In the genomic region with DNA sequence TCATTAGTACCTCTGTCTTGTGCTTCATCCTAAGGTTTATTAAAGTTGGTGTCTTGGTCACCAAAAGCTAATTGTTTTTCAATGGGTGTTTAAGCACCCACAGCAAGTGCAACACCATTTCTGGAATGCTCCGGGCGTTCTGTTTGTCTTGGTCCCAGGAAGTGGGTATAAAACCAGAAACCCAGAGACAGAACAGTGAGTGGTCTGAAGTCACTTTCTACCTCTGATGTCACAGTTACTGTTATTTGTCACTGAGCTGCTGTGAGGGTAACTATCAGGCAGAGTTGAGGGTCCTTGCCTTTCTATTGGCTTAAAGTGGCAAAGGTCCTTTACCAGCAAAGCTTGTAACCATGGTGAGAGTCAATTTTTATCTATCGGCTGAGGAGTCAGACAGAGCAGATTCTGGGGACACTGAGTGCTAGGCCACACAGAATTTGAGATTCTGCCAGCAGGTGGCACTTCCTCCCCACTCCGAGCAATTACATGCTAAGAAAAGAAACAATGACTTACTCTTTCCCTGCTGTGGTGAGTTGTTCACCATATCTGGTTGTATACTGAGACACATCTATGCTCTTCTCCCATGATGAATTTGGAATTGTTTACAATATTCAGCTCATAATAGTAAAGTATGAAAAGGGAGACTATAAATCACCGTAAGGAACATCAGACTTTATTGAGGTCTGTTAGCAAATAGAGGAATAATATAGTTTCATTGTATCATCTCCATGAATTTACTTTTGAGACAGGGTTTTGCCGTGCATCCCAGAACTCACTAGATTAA, we compare ENCODE assay signal across 8 mouse cellular contexts. TPM values are rescaled to one million over a fixed set of nuclear protein-coding genes. Genes with fewer than 3 reads are reported as not detected.
DNase-seq lines count a peak whose midpoint lies in the region; ATAC-seq and TF ChIP-seq lines count a peak whose summit lies in the region.

No protein-coding gene starts in this region.

- no peaks in the 10 kb centered on the region for H3K36me3 ChIP-seq in kidney, adult 2 months (ENCODE audit: control insufficient read depth, insufficient read depth, low read length)
- H3K36me3 ChIP-seq in forebrain, embryonic 12.5 days (replicated peaks): no peaks in the 10 kb centered on the region
- H3K36me3 ChIP-seq in kidney, embryonic 16.5 days (ENCODE audit: insufficient read depth, low read length): no peaks in the 10 kb centered on the region
- H3K36me3 ChIP-seq in megakaryocyte, embryonic 14.5 days (replicated peaks; ENCODE audit: low read length): no peaks in the 10 kb centered on the region
- no peaks in the 10 kb centered on the region for H3K36me3 ChIP-seq in splenic B cell, adult 2 months (ENCODE audit: control insufficient read depth, insufficient read depth, low read length, poor library complexity, severe bottlenecking)

- ATAC-seq in activated CD4-positive, CD25-positive, alpha-beta regulatory T cell, adult 4 months: peak; percentile 77
- ATAC-seq in forebrain, embryonic 12.5 days (ENCODE audit: low FRiP score): peak; percentile 72
- 0 out of 2 replicates have a peak, but pooled peaks have one; percentile 16 for ATAC-seq in kidney, embryonic 16.5 days (ENCODE audit: low FRiP score, low TSS enrichment)

- no peak overlapping the region for H3K9ac ChIP-seq in forebrain, embryonic 12.5 days
- 0 out of 2 replicates have a peak overlapping the region, but pooled peaks have one; percentile 62 for H3K9ac ChIP-seq in kidney, embryonic 16.5 days (replicated peaks; ENCODE audit: low read length)

- no peaks in the 10 kb centered on the region for H3K4me1 ChIP-seq in kidney, adult 2 months (ENCODE audit: control insufficient read depth, insufficient read depth, low read length)
- peaks cover 20% of the 10 kb centered on the region for H3K4me1 ChIP-seq in forebrain, embryonic 12.5 days
- peaks cover 14% of the 10 kb centered on the region for H3K4me1 ChIP-seq in kidney, embryonic 16.5 days (ENCODE audit: insufficient read depth, low read length)
- H3K4me1 ChIP-seq in megakaryocyte, embryonic 14.5 days: peaks cover 30% of the 10 kb centered on the region

- no peak overlapping the region for H3K4me3 ChIP-seq in kidney, adult 2 months (ENCODE audit: insufficient read depth, low read depth, low read length)
- H3K4me3 ChIP-seq in forebrain, embryonic 12.5 days (replicated peaks): no peak overlapping the region
- H3K4me3 ChIP-seq in kidney, embryonic 16.5 days (ENCODE audit: low read length): no peak overlapping the region
- peak overlapping the region; percentile 93 for H3K4me3 ChIP-seq in megakaryocyte, embryonic 14.5 days (replicated peaks)

- WGBS in kidney, adult 2 months: 62% methylated on average over 6 of the region's 6 CpGs
- 50% methylated on average over 6 of the region's 6 CpGs for WGBS in forebrain, embryonic 12.5 days
- WGBS in kidney, embryonic 16.5 days: 53% methylated on average over 6 of the region's 6 CpGs

- no peaks in the 10 kb centered on the region for H3K27me3 ChIP-seq in kidney, adult 2 months (replicated peaks; ENCODE audit: control insufficient read depth, insufficient read depth, low read length)
- H3K27me3 ChIP-seq in forebrain, embryonic 12.5 days: peaks cover 47% of the 10 kb centered on the region
- H3K27me3 ChIP-seq in kidney, embryonic 16.5 days (ENCODE audit: insufficient read depth, low read length): peaks cover 25% of the 10 kb centered on the region
- peaks cover 34% of the 10 kb centered on the region for H3K27me3 ChIP-seq in megakaryocyte, embryonic 14.5 days (replicated peaks)
- H3K27me3 ChIP-seq in splenic B cell, adult 2 months (ENCODE audit: control insufficient read depth, insufficient read depth, low read length, poor library complexity, severe bottlenecking): no peaks in the 10 kb centered on the region

- peak; percentile 48 for TF ChIP-seq CTCF in kidney, adult 2 months (conservative IDR thresholded peaks at IDR 0.05; ENCODE audit: insufficient read depth, insufficient read length, low read depth, low read length)

- DNase-seq in kidney, adult 2 months: no peak
- DNase-seq in kidney, adult 9 months: no peak
- peak; percentile 71 for DNase-seq in splenic B cell, adult 2 months (ENCODE audit: low read depth, low spot score)
- no peak for DNase-seq in ovary, postnatal 10 days (ENCODE audit: low spot score)

- peak overlapping the region; percentile 96; the same call in 1 of the 2 replicates for H3K4me2 ChIP-seq in forebrain, embryonic 12.5 days
- peak overlapping the region; percentile 99; the same call in 1 of the 2 replicates for H3K4me2 ChIP-seq in kidney, embryonic 16.5 days (replicated peaks; ENCODE audit: low read depth, low read length)

- TF ChIP-seq POLR2A in kidney, adult 2 months (IDR thresholded peaks at IDR 0.05; ENCODE audit: low read depth, low read length): no peak

- no peak overlapping the region for H3K27ac ChIP-seq in kidney, adult 2 months (ENCODE audit: insufficient read depth, low read depth, low read length)
- H3K27ac ChIP-seq in forebrain, embryonic 12.5 days: no peak overlapping the region
- no peak overlapping the region for H3K27ac ChIP-seq in kidney, embryonic 16.5 days (ENCODE audit: low read length)

- H3K9me3 ChIP-seq in forebrain, embryonic 12.5 days: no peaks in the 10 kb centered on the region
- H3K9me3 ChIP-seq in kidney, embryonic 16.5 days (ENCODE audit: low read length): no peaks in the 10 kb centered on the region
- no peaks in the 10 kb centered on the region for H3K9me3 ChIP-seq in megakaryocyte, embryonic 14.5 days

RNA-seq across cellular contexts. Expression of gene D930020B18Rik, which starts 1.0 kb away (rescaled TPM):
- 0.02 TPM in 1 of 2 replicates, not detected in the other for polyA plus RNA-seq in kidney, adult 2 months (2012; rRNA removed)
- under 1 TPM; 0.29 to 0.41 TPM for polyA plus RNA-seq in activated CD4-positive, CD25-positive, alpha-beta regulatory T cell, adult 4 months (2017; shearing (Covaris generic))
- 0.63 and 1.3 TPM in 2 replicates for polyA plus RNA-seq in forebrain, embryonic 12.5 days (2016; fragmentation: Nextera tagmentation; extraction: Ambion mirVana)
- 0.27 and 0.30 TPM in 2 replicates for polyA plus RNA-seq in kidney, embryonic 16.5 days (2015; fragmentation: Nextera tagmentation; extraction: Ambion mirVana)
- not detected in 2 replicates for polyA plus RNA-seq in megakaryocyte, embryonic 14.5 days (2012; ENCODE audit: insufficient read depth, low replicate concordance)

RNA-seq across cellular contexts. Expression of gene Xpot, which starts 14.2 kb away (rescaled TPM):
- 78.0 and 108 TPM in 2 replicates for polyA plus RNA-seq in kidney, adult 2 months (2012; rRNA removed)
- 10 to 100 TPM; 14.2 to 17.9 TPM for polyA plus RNA-seq in activated CD4-positive, CD25-positive, alpha-beta regulatory T cell, adult 4 months (2017; shearing (Covaris generic))
- 59.0 and 63.1 TPM in 2 replicates for polyA plus RNA-seq in forebrain, embryonic 12.5 days (2016; fragmentation: Nextera tagmentation; extraction: Ambion mirVana)
- polyA plus RNA-seq in kidney, embryonic 16.5 days (2015; fragmentation: Nextera tagmentation; extraction: Ambion mirVana): 48.3 and 55.9 TPM in 2 replicates
- polyA plus RNA-seq in megakaryocyte, embryonic 14.5 days (2012; ENCODE audit: insufficient read depth, low replicate concordance): 13.3 and 24.8 TPM in 2 replicates

RNA-seq across cellular contexts. Expression of gene Tbk1, which starts 53.8 kb away (rescaled TPM):
- 7.6 and 14.8 TPM in 2 replicates for polyA plus RNA-seq in kidney, adult 2 months (2012; rRNA removed)
- 10 to 100 TPM; 69.4 to 74.8 TPM for polyA plus RNA-seq in activated CD4-positive, CD25-positive, alpha-beta regulatory T cell, adult 4 months (2017; shearing (Covaris generic))
- polyA plus RNA-seq in forebrain, embryonic 12.5 days (2016; fragmentation: Nextera tagmentation; extraction: Ambion mirVana): 37.5 and 39.4 TPM in 2 replicates
- 34.2 TPM in 2 replicates for polyA plus RNA-seq in kidney, embryonic 16.5 days (2015; fragmentation: Nextera tagmentation; extraction: Ambion mirVana)
- polyA plus RNA-seq in megakaryocyte, embryonic 14.5 days (2012; ENCODE audit: insufficient read depth, low replicate concordance): 2.7 TPM in 1 of 2 replicates, not detected in the other

Comparison
In these comparisons a context has a peak if more than half of its experiments do, and no peak if none do; other contexts are left out.
1. ATAC-seq: peak in every context shown above with its lines; median percentile 77 in activated CD4-positive, CD25-positive, alpha-beta regulatory T cell, adult 4 months; 72 in forebrain, embryonic 12.5 days; 16 in kidney, embryonic 16.5 days.